Mouse (Mus musculus): ENCODE results near the gene Gpat3. TPM values are rescaled to one million over a fixed set of nuclear protein-coding genes. Genes with fewer than 3 reads are reported as not detected.

Gpat3 gene
- total and polyA plus RNA-seq, 2 experiments from 2014 or later: 0.53 to 4.2 TPM

- Histone ChIP-seq H3K36me3 (ENCODE audit: insufficient read depth) (no peaks in the 10 kb centered on the region), H3K4me3 (ENCODE audit: low read depth, low read length) (no peak overlapping the region), H3K9ac (no peak overlapping the region), H3K27me3 (ENCODE audit: insufficient read depth, low read length) (no peaks in the 10 kb centered on the region), H3K27ac (ENCODE audit: low read depth, low read length) (no peak overlapping the region), H3K4me1 (ENCODE audit: insufficient read depth) (no peaks in the 10 kb centered on the region), H3K4me2 (ENCODE audit: low read depth) (no peak overlapping the region), H3K9me3 (ENCODE audit: low read length) (no peaks in the 10 kb centered on the region)
- TF ChIP-seq CTCF (IDR thresholded peaks at IDR 0.05; ENCODE audit: low read depth): no peak
- ATAC-seq (no peak), DNase-seq (no peak)
- 76% methylated on average over 12 of the region's 12 CpGs for WGBS
Measured at GRCm38 (mm10) chr5:100860417-100861053, 15.0 kb downstream of the Gpat3 start.

- no peak for TF ChIP-seq CTCF (IDR thresholded peaks at IDR 0.05; ENCODE audit: low read depth)
- ATAC-seq: no peak
- no peak overlapping the region for H3K4me2 ChIP-seq (ENCODE audit: low read depth)
- no peaks in the 10 kb centered on the region for H3K36me3 ChIP-seq (ENCODE audit: insufficient read depth)
- DNase-seq: no peak
- H3K9me3 ChIP-seq (ENCODE audit: low read length): no peaks in the 10 kb centered on the region
- 65% methylated on average over 4 of the region's 4 CpGs for WGBS
- no peak overlapping the region for H3K9ac ChIP-seq
- H3K4me3 ChIP-seq (ENCODE audit: low read depth, low read length): no peak overlapping the region
- H3K4me1 ChIP-seq (ENCODE audit: insufficient read depth): no peaks in the 10 kb centered on the region
- H3K27me3 ChIP-seq (ENCODE audit: insufficient read depth, low read length): no peaks in the 10 kb centered on the region
- H3K27ac ChIP-seq (ENCODE audit: low read depth, low read length): no peak overlapping the region
Measured at GRCm38 (mm10) chr5:100861140-100861539, 15.6 kb downstream of the Gpat3 start.

- DNase-seq: no peak
- no peak for TF ChIP-seq CTCF (IDR thresholded peaks at IDR 0.05; ENCODE audit: low read depth)
- no peak overlapping the region for H3K4me2 ChIP-seq (ENCODE audit: low read depth)
- H3K9me3 ChIP-seq (ENCODE audit: low read length): no peaks in the 10 kb centered on the region
- 83% methylated on average over 7 of the region's 7 CpGs for WGBS
- no peaks in the 10 kb centered on the region for H3K36me3 ChIP-seq (ENCODE audit: insufficient read depth)
- no peak for ATAC-seq
- no peak overlapping the region for H3K4me3 ChIP-seq (ENCODE audit: low read depth, low read length)
- no peaks in the 10 kb centered on the region for H3K27me3 ChIP-seq (ENCODE audit: insufficient read depth, low read length)
- no peak overlapping the region for H3K27ac ChIP-seq (ENCODE audit: low read depth, low read length)
- H3K9ac ChIP-seq: no peak overlapping the region
- no peaks in the 10 kb centered on the region for H3K4me1 ChIP-seq (ENCODE audit: insufficient read depth)
Measured at GRCm38 (mm10) chr5:100861811-100862210, 16.3 kb downstream of the Gpat3 start.

GRCm38 (mm10) chr5:100863091-100863490 lies 17.6 kb downstream of the Gpat3 start:
- Histone ChIP-seq H3K4me1 (ENCODE audit: insufficient read depth) (no peaks in the 10 kb centered on the region), H3K27ac (ENCODE audit: low read depth, low read length) (no peak overlapping the region), H3K4me2 (ENCODE audit: low read depth) (no peak overlapping the region), H3K27me3 (ENCODE audit: insufficient read depth, low read length) (no peaks in the 10 kb centered on the region), H3K4me3 (ENCODE audit: low read depth, low read length) (no peak overlapping the region), H3K9ac (no peak overlapping the region), H3K9me3 (ENCODE audit: low read length) (no peaks in the 10 kb centered on the region), H3K36me3 (ENCODE audit: insufficient read depth) (no peaks in the 10 kb centered on the region)
- 45% methylated on average over 2 of the region's 2 CpGs for whole genome bisulfite sequencing
- no peak for ATAC-seq
- DNase-seq: no peak
- no peak for TF ChIP-seq CTCF (IDR thresholded peaks at IDR 0.05; ENCODE audit: low read depth)

GRCm38 (mm10) chr5:100864438-100864837 lies 18.9 kb downstream of the Gpat3 start:
- Histone ChIP-seq H3K9me3 (ENCODE audit: low read length) (no peaks in the 10 kb centered on the region), H3K27me3 (ENCODE audit: insufficient read depth, low read length) (no peaks in the 10 kb centered on the region), H3K4me2 (ENCODE audit: low read depth) (no peak overlapping the region), H3K4me3 (ENCODE audit: low read depth, low read length) (no peak overlapping the region), H3K9ac (no peak overlapping the region), H3K4me1 (ENCODE audit: insufficient read depth) (no peaks in the 10 kb centered on the region), H3K36me3 (ENCODE audit: insufficient read depth) (no peaks in the 10 kb centered on the region), H3K27ac (ENCODE audit: low read depth, low read length) (no peak overlapping the region)
- TF ChIP-seq CTCF (IDR thresholded peaks at IDR 0.05; ENCODE audit: low read depth): no peak
- DNase-seq: no peak
- no peak for ATAC-seq
- 74% methylated on average over 6 of the region's 6 CpGs for whole genome bisulfite sequencing

GRCm38 (mm10) chr5:100866183-100866582 lies 20.7 kb downstream of the Gpat3 start:
- H3K4me3 ChIP-seq (ENCODE audit: low read depth, low read length): no peak overlapping the region
- DNase-seq: peak; percentile 68
- H3K4me1 ChIP-seq (ENCODE audit: insufficient read depth): no peaks in the 10 kb centered on the region
- no peaks in the 10 kb centered on the region for H3K36me3 ChIP-seq (ENCODE audit: insufficient read depth)
- peak; percentile 25; the same call in 1 of the 2 replicates for ATAC-seq
- WGBS: 31% methylated on average over 2 of the region's 2 CpGs
- H3K9me3 ChIP-seq (ENCODE audit: low read length): no peaks in the 10 kb centered on the region
- no peak overlapping the region for H3K4me2 ChIP-seq (ENCODE audit: low read depth)
- H3K27ac ChIP-seq (ENCODE audit: low read depth, low read length): no peak overlapping the region
- no peak for TF ChIP-seq CTCF (IDR thresholded peaks at IDR 0.05; ENCODE audit: low read depth)
- no peaks in the 10 kb centered on the region for H3K27me3 ChIP-seq (ENCODE audit: insufficient read depth, low read length)
- no peak overlapping the region for H3K9ac ChIP-seq

- no peaks in the 10 kb centered on the region for H3K36me3 ChIP-seq (ENCODE audit: insufficient read depth)
- no peak for DNase-seq
- no peak overlapping the region for H3K4me3 ChIP-seq (ENCODE audit: low read depth, low read length)
- no peaks in the 10 kb centered on the region for H3K4me1 ChIP-seq (ENCODE audit: insufficient read depth)
- H3K4me2 ChIP-seq (ENCODE audit: low read depth): no peak overlapping the region
- no peak for TF ChIP-seq CTCF (IDR thresholded peaks at IDR 0.05; ENCODE audit: low read depth)
- H3K27ac ChIP-seq (ENCODE audit: low read depth, low read length): no peak overlapping the region
- no peaks in the 10 kb centered on the region for H3K27me3 ChIP-seq (ENCODE audit: insufficient read depth, low read length)
- no peak for ATAC-seq
- no peaks in the 10 kb centered on the region for H3K9me3 ChIP-seq (ENCODE audit: low read length)
- 70% methylated on average over 4 of the region's 4 CpGs for WGBS
- H3K9ac ChIP-seq: no peak overlapping the region
Measured at GRCm38 (mm10) chr5:100869197-100869895, 23.8 kb downstream of the Gpat3 start.

Measured in forebrain, postnatal 0 days (tissue).